Mouse (Mus musculus) neural tube, embryonic 11.5 days (tissue): Measurements from ENCODE around the gene Atg2a. TPM values are rescaled to one million over a fixed set of nuclear protein-coding genes. Genes with fewer than 3 reads are reported as not detected.
"Not testable (repeated sequence)": the region's sequence is repeated elsewhere in the genome, so short reads cannot be mapped to it uniquely, and the experiment has no call there.

Experiments used
- ATAC-seq: fragments of 200-750 bp; cut with Nextera tagmentation; 2 replicates; pipeline ENCODE4 v1.8.0; 2017; ENCODE audit warnings: moderate number of reproducible peaks, mild to moderate bottlenecking, moderate TSS enrichment, moderate library complexity; ENCODE audit not compliant: insufficient read depth, low FRiP score, low TSS enrichment
- DNase-seq: peaks from one replicate; pipeline ENCODE4 v3.0.0-alpha.2; 2015; ENCODE audit warnings: low spot score
- H3K27ac ChIP-seq: fragments of 300-500 bp; sonication (generic); 2 replicates; pipeline ENCODE4 v1.5.1; 2014; ENCODE audit warnings: low read depth, mild to moderate bottlenecking, low read length
- H3K27me3 ChIP-seq: fragments of 300-500 bp; sonication (generic); 2 replicates; pipeline ENCODE4 v1.6.1; 2014; ENCODE audit warnings: mild to moderate bottlenecking, low read length, mixed read lengths; ENCODE audit not compliant: control insufficient read depth, insufficient read depth
- H3K36me3 ChIP-seq: fragments of 300-500 bp; sonication (generic); 2 replicates; pipeline ENCODE4 v1.6.1; 2014; ENCODE audit warnings: mild to moderate bottlenecking, low read length, moderate library complexity, mixed read lengths; ENCODE audit not compliant: control insufficient read depth, insufficient read depth
- H3K4me1 ChIP-seq: fragments of 300-500 bp; sonication (generic); 2 replicates; pipeline ENCODE4 v1.6.1; 2014; ENCODE audit warnings: low read length, mixed read lengths; ENCODE audit not compliant: control insufficient read depth, insufficient read depth
- H3K4me2 ChIP-seq: fragments of 300-500 bp; sonication (generic); 2 replicates; pipeline ENCODE4 v1.6.1; 2014; ENCODE audit warnings: low read depth, mild to moderate bottlenecking, moderate library complexity
- H3K4me3 ChIP-seq: fragments of 300-500 bp; sonication (generic); 2 replicates; pipeline ENCODE4 v1.5.1; 2014; ENCODE audit warnings: low read depth, low read length
- H3K9ac ChIP-seq: fragments of 300-500 bp; sonication (generic); 2 replicates; pipeline ENCODE4 v1.6.1; 2014; ENCODE audit warnings: mild to moderate bottlenecking, low read length
- H3K9me3 ChIP-seq: fragments of 300-500 bp; sonication (generic); 2 replicates; pipeline ENCODE4 v1.6.1; 2016; ENCODE audit warnings: low read length; ENCODE audit not compliant: control insufficient read depth
- WGBS: fragments of 180-500 bp; shearing (Covaris S2); extraction: QIAGEN DNeasy Blood & Tissue Kit; methylation state at CpG from one replicate; pipeline ENCODE4 v1.1.7; 2014; 5-methylcytosine and 5-hydroxymethylcytosine counted together
- microRNA counts: library from miRNA; unstranded; fragments of <30 nt; microRNA quantifications from one replicate; lab custom pipeline; 2015
- microRNA-seq: library from miRNA; unstranded; fragments of <30 nt; microRNA quantifications from one replicate; pipeline ENCODE4, GENCODE M21; 2016
- polyA plus RNA-seq: library from polyadenylated mRNA; unstranded; fragments of >200 nt; fragmentation: Nextera tagmentation; extraction: Ambion mirVana; gene quantifications from 2 replicates; pipeline ENCODE4 v1.2.1, GENCODE M21; 2014

The Atg2a gene
- polyA plus RNA-seq, 1 experiment from 2014 or later: 13.3 TPM

DNA sequence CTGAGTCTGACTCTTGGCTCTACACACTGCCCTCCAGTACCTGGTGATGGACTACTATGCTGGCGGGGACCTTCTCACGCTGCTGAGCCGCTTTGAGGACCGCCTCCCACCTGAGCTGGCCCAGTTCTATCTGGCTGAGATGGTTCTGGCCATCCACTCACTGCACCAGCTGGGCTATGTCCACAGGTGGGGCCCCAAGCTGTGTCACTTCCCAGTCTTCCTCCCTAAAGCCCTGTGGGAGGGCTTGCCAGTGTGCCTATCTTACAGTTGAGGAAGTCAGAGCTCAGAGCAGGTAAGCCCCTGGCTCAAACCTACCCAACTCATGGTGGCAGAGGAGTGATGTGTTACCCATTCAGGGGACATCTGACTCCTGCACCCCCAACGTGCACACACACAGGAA lies 68.7 kb downstream of the Atg2a start:
- Histone ChIP-seq H3K9ac (no peak overlapping the region), H3K9me3 (no peaks in the 10 kb centered on the region), H3K4me1 (no peaks in the 10 kb centered on the region), H3K4me3 (no peak overlapping the region), H3K36me3 (no peaks in the 10 kb centered on the region; the same call in 1 of the 2 replicates), H3K27ac (no peak overlapping the region), H3K27me3 (no peaks in the 10 kb centered on the region), H3K4me2 (no peak overlapping the region)
- 88% methylated on average over 5 of the region's 5 CpGs for WGBS
- no peak for DNase-seq
- no peak for ATAC-seq

DNA sequence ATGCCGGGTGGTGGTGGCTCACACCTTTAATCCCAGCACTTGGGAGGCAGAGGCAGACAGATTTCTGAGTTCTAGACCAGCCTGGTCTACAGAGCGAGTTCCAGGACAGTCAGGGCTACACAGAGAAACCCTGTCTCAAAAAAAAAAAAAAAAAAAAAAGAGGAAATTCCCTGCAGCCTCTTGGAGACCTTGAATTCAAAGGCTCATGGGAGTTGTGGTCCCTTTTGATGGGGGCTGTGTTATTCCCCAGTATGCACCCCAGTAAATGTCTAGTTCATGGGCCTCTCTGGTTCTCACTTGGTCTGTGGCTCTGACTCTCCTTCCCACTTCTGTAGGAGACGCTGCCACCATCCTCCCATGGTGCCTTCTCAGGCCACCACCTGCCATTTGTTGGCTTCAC lies 70.3 kb downstream of the Atg2a start:
- not testable (repeated sequence) for H3K36me3 ChIP-seq, H3K9ac ChIP-seq, H3K27me3 ChIP-seq, H3K4me2 ChIP-seq, H3K4me1 ChIP-seq, ATAC-seq, DNase-seq, H3K9me3 ChIP-seq, H3K4me3 ChIP-seq, H3K27ac ChIP-seq
- 92% methylated on average over 3 of the region's 3 CpGs for WGBS

MicroRNAs encoded within 50 kb of the gene (microRNA counts, 519-probe panel; counts per million panel counts)
- microRNA mmu-miR-192 (lab: Ali Mortazavi, UCI): 1,329 counts per million, percentile 58 among the panel's probes with 10 or more counts

Small RNA genes within 50 kb of the gene (microRNA-seq; reads per million reads assigned to microRNA genes)
- gene Mir192: 74.7 reads per million, percentile 46 among the genes with 10 or more reads in this experiment
- 60.9 reads per million, percentile 42 among the genes with 10 or more reads in this experiment for gene Mir194-2

Other genes with a start within 250 kb of the Atg2a start
- gene Capn1, start 225.8 kb upstream of the Atg2a start, polyA plus RNA-seq: 3.4 and 4.4 TPM in 2 replicates
- 34.4 and 36.7 TPM in 2 replicates for gene Syvn1, start 195.1 kb upstream of the Atg2a start, polyA plus RNA-seq
- 81.9 and 84.8 TPM in 2 replicates for gene Mrpl49, start 183.9 kb upstream of the Atg2a start, polyA plus RNA-seq
- 789 and 790 TPM in 2 replicates for gene Fau, start 183.8 kb upstream of the Atg2a start, polyA plus RNA-seq
- 36.7 and 40.0 TPM in 2 replicates for gene Znhit2, start 180.5 kb upstream of the Atg2a start, polyA plus RNA-seq
- gene Tm7sf2, start 173.3 kb upstream of the Atg2a start, polyA plus RNA-seq: 39.6 and 42.9 TPM in 2 replicates
- gene Vps51, start 164.4 kb upstream of the Atg2a start, polyA plus RNA-seq: 59.1 and 61.2 TPM in 2 replicates
- gene Tmem262, start 161.6 kb upstream of the Atg2a start, polyA plus RNA-seq: not detected in 2 replicates
- gene Gm28374, start 159.4 kb upstream of the Atg2a start, polyA plus RNA-seq: 0.88 and 1.3 TPM in 2 replicates
- 74.3 and 76.8 TPM in 2 replicates for gene Zfpl1, start 156.7 kb upstream of the Atg2a start, polyA plus RNA-seq
- gene Cdca5, start 156.7 kb upstream of the Atg2a start, polyA plus RNA-seq: 46.0 and 48.4 TPM in 2 replicates
- gene AC131692.1, start 147.2 kb upstream of the Atg2a start, polyA plus RNA-seq: not detected in 2 replicates
- 0.53 and 0.77 TPM in 2 replicates for gene Naaladl1, start 135.9 kb upstream of the Atg2a start, polyA plus RNA-seq
- gene Sac3d1, start 123.0 kb upstream of the Atg2a start, polyA plus RNA-seq: 62.6 and 66.1 TPM in 2 replicates
- gene Snx15, start 113.4 kb upstream of the Atg2a start, polyA plus RNA-seq: 34.5 and 36.9 TPM in 2 replicates
- not detected in 2 replicates for gene Batf2, start 100.7 kb upstream of the Atg2a start, polyA plus RNA-seq
- 82.6 and 95.1 TPM in 2 replicates for gene Arl2, start 100.1 kb upstream of the Atg2a start, polyA plus RNA-seq
- gene Majin, start 57.3 kb upstream of the Atg2a start, polyA plus RNA-seq: not detected in 2 replicates
- gene Gpha2, start 15.3 kb upstream of the Atg2a start, polyA plus RNA-seq: 0.44 and 0.87 TPM in 2 replicates
- 47.4 and 61.2 TPM in 2 replicates for gene Ppp2r5b, start 5.8 kb upstream of the Atg2a start, polyA plus RNA-seq
- 71.9 and 82.2 TPM in 2 replicates for gene Ehd1, start 35.1 kb downstream of the Atg2a start, polyA plus RNA-seq
- 0.42 and 0.58 TPM in 2 replicates for gene Cdc42bpg, start 64.8 kb downstream of the Atg2a start, polyA plus RNA-seq
- 59.5 and 66.1 TPM in 2 replicates for gene Men1, start 93.3 kb downstream of the Atg2a start, polyA plus RNA-seq
- 10.0 and 13.6 TPM in 2 replicates for gene Map4k2, start 99.5 kb downstream of the Atg2a start, polyA plus RNA-seq
- gene Sf1, start 122.0 kb downstream of the Atg2a start, polyA plus RNA-seq: 214 and 224 TPM in 2 replicates
- gene Pygm, start 142.7 kb downstream of the Atg2a start, polyA plus RNA-seq: 4.4 and 6.0 TPM in 2 replicates
- 17.6 and 20.3 TPM in 2 replicates for gene Rasgrp2, start 157.7 kb downstream of the Atg2a start, polyA plus RNA-seq
- 13.4 and 14.5 TPM in 2 replicates for gene Nrxn2, start 177.1 kb downstream of the Atg2a start, polyA plus RNA-seq